Mouse (Mus musculus) intestine, embryonic 14.5 days (tissue): ENCODE measurements around the gene Gabbr2. TPM values are rescaled to one million over a fixed set of nuclear protein-coding genes. Genes with fewer than 3 reads are reported as not detected.

Source experiments
- ATAC-seq: fragments of 200-750 bp; cut with Nextera tagmentation; replicated peaks from 2 replicates; pipeline ENCODE4 v1.8.0; 2017; ENCODE audit warnings: low read depth, moderate number of reproducible peaks, moderate TSS enrichment, moderate library complexity; ENCODE audit not compliant: low FRiP score, low TSS enrichment
- DNase-seq: peaks from one replicate; pipeline ENCODE4 v3.0.0-alpha.2; 2018; ENCODE audit warnings: low spot score
- H3K27ac ChIP-seq: fragments of 300-500 bp; sonication (generic); 2 replicates; pipeline ENCODE4 v1.5.1; 2014; ENCODE audit warnings: low read depth, mild to moderate bottlenecking, control low read depth
- H3K27me3 ChIP-seq: fragments of 300-500 bp; sonication (generic); replicated peaks from 2 replicates; pipeline ENCODE4 v1.6.1; 2014; ENCODE audit warnings: low read length, control low read depth; ENCODE audit not compliant: control insufficient read depth, insufficient read depth
- H3K36me3 ChIP-seq: fragments of 300-500 bp; sonication (generic); 2 replicates; pipeline ENCODE4 v1.6.1; 2014; ENCODE audit warnings: low read length, control low read depth; ENCODE audit not compliant: control insufficient read depth, insufficient read depth
- H3K4me1 ChIP-seq: fragments of 300-500 bp; sonication (generic); replicated peaks from 2 replicates; pipeline ENCODE4 v1.6.1; 2014; ENCODE audit warnings: low read length, control low read depth, mixed read lengths; ENCODE audit not compliant: control insufficient read depth, insufficient read depth
- H3K4me2 ChIP-seq: fragments of 300-500 bp; sonication (generic); 2 replicates; pipeline ENCODE4 v1.6.1; 2014; ENCODE audit warnings: low read length
- H3K4me3 ChIP-seq: fragments of 300-500 bp; sonication (generic); 2 replicates; pipeline ENCODE4 v1.5.1; 2014; ENCODE audit warnings: low read depth, low read length, control low read depth, mixed read lengths
- H3K9ac ChIP-seq: fragments of 300-500 bp; sonication (generic); 2 replicates; pipeline ENCODE4 v1.6.1; 2014; ENCODE audit warnings: mild to moderate bottlenecking, low read length
- H3K9me3 ChIP-seq: fragments of 300-500 bp; sonication (generic); 2 replicates; pipeline ENCODE4 v1.6.1; 2016; ENCODE audit warnings: low read length, control low read depth; ENCODE audit not compliant: control insufficient read depth
- WGBS: fragments of 180-500 bp; shearing (Covaris S2); extraction: QIAGEN DNeasy Blood & Tissue Kit; methylation state at CpG from one replicate; pipeline ENCODE4 v1.1.7; 2014; 5-methylcytosine and 5-hydroxymethylcytosine counted together
- polyA plus RNA-seq: library from polyadenylated mRNA; unstranded; fragments of >200 nt; fragmentation: Nextera tagmentation; extraction: Ambion mirVana; gene quantifications from 2 replicates; pipeline ENCODE4 v1.2.1, GENCODE M21; 2014

The Gabbr2 gene
- polyA plus RNA-seq, 1 experiment from 2014 or later = 0.16 TPM

DNA sequence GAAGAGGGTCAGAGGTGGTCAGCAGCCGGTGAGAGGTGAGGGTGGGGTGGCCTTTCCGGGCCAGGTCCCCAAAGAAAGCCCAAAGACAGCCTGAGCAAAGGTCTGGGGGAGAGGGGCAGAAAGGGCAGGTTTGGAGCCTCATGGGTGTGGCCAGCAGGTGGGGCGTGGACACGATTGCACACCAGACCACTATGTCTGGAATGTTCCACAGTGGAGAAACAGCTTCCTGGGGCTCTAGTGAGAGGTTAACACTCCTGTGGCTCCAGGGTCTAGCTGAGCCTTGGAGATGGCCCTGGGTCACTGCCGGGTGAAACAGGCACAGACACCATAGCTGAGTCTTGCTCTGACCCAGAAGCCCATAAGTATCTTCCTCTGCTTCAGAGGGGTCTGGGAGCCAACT, 368.7 kb downstream of the Gabbr2 start:
- no peak overlapping the region for H3K4me2 ChIP-seq
- no peak overlapping the region for H3K27ac ChIP-seq
- 0 out of 2 replicates have a peak, but pooled peaks cover 5% of the 10 kb centered on the region for H3K27me3 ChIP-seq
- H3K4me3 ChIP-seq = no peak overlapping the region
- H3K9ac ChIP-seq = no peak overlapping the region
- DNase-seq = no peak
- no peaks in the 10 kb centered on the region for H3K9me3 ChIP-seq
- no peaks in the 10 kb centered on the region for H3K36me3 ChIP-seq
- no peak for ATAC-seq
- H3K4me1 ChIP-seq = no peaks in the 10 kb centered on the region
- WGBS = 64% methylated on average over 5 of the region's 5 CpGs

GRCm38 (mm10) chr4:46620946-46621345, 370.7 kb downstream of the Gabbr2 start:
- no peaks in the 10 kb centered on the region for H3K4me1 ChIP-seq
- WGBS = 76% methylated on average over 8 of the region's 8 CpGs
- no peak overlapping the region for H3K9ac ChIP-seq
- H3K4me2 ChIP-seq = no peak overlapping the region
- no peak overlapping the region for H3K4me3 ChIP-seq
- H3K27ac ChIP-seq = no peak overlapping the region
- no peaks in the 10 kb centered on the region for H3K36me3 ChIP-seq
- ATAC-seq = no peak
- H3K9me3 ChIP-seq = no peaks in the 10 kb centered on the region
- 0 out of 2 replicates have a peak, but pooled peaks cover 5% of the 10 kb centered on the region for H3K27me3 ChIP-seq
- no peak for DNase-seq

GRCm38 (mm10) chr4:46620330-46620729, 371.3 kb downstream of the Gabbr2 start:
- H3K4me2 ChIP-seq = 0 out of 2 replicates have a peak overlapping the region, but pooled peaks have one; percentile 15
- no peaks in the 10 kb centered on the region for H3K36me3 ChIP-seq
- no peak; the same call in 1 of the 2 replicates for ATAC-seq
- DNase-seq = no peak
- no peak overlapping the region for H3K9ac ChIP-seq
- no peak overlapping the region for H3K27ac ChIP-seq
- no peaks in the 10 kb centered on the region for H3K4me1 ChIP-seq
- H3K27me3 ChIP-seq = 0 out of 2 replicates have a peak, but pooled peaks cover 5% of the 10 kb centered on the region
- WGBS = 8% methylated on average over 23 of the region's 23 CpGs
- no peaks in the 10 kb centered on the region for H3K9me3 ChIP-seq
- H3K4me3 ChIP-seq = no peak overlapping the region

DNA sequence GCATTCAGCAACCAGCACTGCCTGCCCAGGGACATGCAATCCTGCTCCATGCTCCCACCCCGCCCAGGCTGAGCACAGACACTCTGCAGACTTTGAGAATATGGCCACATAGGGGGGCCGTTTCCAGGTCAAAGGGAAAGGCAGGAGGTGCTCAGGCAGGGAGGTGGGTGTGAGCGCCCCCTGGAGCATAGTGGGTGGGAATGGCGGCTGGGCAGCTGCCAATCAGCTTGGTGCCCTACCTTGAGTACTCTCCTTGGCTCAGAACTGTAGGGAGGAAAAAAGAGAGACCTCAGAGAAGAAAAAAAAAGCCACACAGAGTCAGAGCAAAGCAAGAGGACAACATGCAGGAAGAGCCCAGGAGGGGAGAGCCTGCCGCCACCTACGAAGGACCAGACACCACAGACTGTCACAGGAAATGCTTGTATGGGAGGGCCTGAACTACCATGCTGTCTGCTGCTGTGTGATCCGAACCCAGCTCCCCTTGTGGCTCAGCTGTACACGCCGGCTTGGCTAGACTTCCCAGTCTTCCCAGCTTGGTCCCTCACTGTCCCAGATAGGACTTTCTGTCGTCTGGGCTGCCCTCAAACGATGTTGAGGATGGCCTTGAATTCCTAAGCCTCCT, 373.4 kb downstream of the Gabbr2 start:
- Histone ChIP-seq H3K4me2 (no peak overlapping the region), H3K4me3 (no peak overlapping the region), H3K36me3 (no peaks in the 10 kb centered on the region), H3K27me3 (0 out of 2 replicates have a peak, but pooled peaks cover 5% of the 10 kb centered on the region), H3K9me3 (no peaks in the 10 kb centered on the region), H3K4me1 (no peaks in the 10 kb centered on the region), H3K27ac (no peak overlapping the region), H3K9ac (no peak overlapping the region)
- ATAC-seq = no peak
- DNase-seq = no peak
- 67% methylated on average over 11 of the region's 11 CpGs for WGBS

GRCm38 (mm10) chr4:46617408-46617807, 374.3 kb downstream of the Gabbr2 start:
- Histone ChIP-seq H3K27ac (no peak overlapping the region), H3K27me3 (0 out of 2 replicates have a peak, but pooled peaks cover 5% of the 10 kb centered on the region), H3K36me3 (no peaks in the 10 kb centered on the region), H3K9ac (no peak overlapping the region), H3K4me3 (no peak overlapping the region), H3K4me2 (no peak overlapping the region), H3K4me1 (no peaks in the 10 kb centered on the region), H3K9me3 (no peaks in the 10 kb centered on the region)
- no peak for ATAC-seq
- WGBS = 68% methylated on average over 6 of the region's 6 CpGs
- DNase-seq = no peak

DNA sequence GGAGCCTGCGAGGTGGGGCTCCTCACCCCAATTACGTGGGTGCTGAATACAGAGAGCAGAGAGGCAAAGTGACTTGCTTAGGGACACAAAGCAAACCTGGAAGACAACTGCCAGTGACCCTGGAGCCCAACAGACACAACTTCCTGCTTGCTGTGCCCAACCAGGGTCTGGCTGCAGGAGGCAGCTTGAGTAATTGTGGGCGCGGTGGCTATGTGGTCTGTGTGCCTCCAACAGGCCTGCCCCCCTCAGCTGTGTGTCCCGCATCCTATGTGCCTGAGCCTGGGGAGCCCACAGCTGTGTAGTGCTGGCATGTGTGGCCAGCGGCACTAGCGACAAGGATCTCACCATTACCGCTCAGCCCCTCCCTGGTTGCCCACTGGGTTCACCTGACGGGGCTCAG, 377.0 kb downstream of the Gabbr2 start:
- no peak for ATAC-seq
- Histone ChIP-seq H3K4me2 (no peak overlapping the region), H3K4me1 (no peaks in the 10 kb centered on the region), H3K36me3 (no peaks in the 10 kb centered on the region), H3K4me3 (no peak overlapping the region), H3K27me3 (no peaks in the 10 kb centered on the region), H3K9ac (no peak overlapping the region), H3K9me3 (no peaks in the 10 kb centered on the region), H3K27ac (no peak overlapping the region)
- 66% methylated on average over 9 of the region's 9 CpGs for WGBS
- DNase-seq = no peak

- H3K27me3 ChIP-seq = no peaks in the 10 kb centered on the region
- no peaks in the 10 kb centered on the region for H3K9me3 ChIP-seq
- H3K36me3 ChIP-seq = no peaks in the 10 kb centered on the region
- H3K4me2 ChIP-seq = no peak overlapping the region
- no peaks in the 10 kb centered on the region for H3K4me1 ChIP-seq
- no peak overlapping the region for H3K4me3 ChIP-seq
- 77% methylated on average over 12 of the region's 12 CpGs for WGBS
- DNase-seq = no peak
- no peak overlapping the region for H3K27ac ChIP-seq
- no peak for ATAC-seq
- no peak overlapping the region for H3K9ac ChIP-seq
Measured at GRCm38 (mm10) chr4:46613618-46614017, 378.1 kb downstream of the Gabbr2 start.

Other genes with a start within 250 kb of the Gabbr2 start
- gene Anks6, start 65.6 kb upstream of the Gabbr2 start, polyA plus RNA-seq = 4.2 TPM in 2 replicates
- gene Galnt12, start 100.0 kb upstream of the Gabbr2 start, polyA plus RNA-seq = 13.4 and 16.6 TPM in 2 replicates
- 15.4 and 15.5 TPM in 2 replicates for gene Col15a1, start 216.3 kb upstream of the Gabbr2 start, polyA plus RNA-seq